Mouse (Mus musculus): Measurements from ENCODE around the gene Xab2. TPM values are rescaled to one million over a fixed set of nuclear protein-coding genes. Genes with fewer than 3 reads are reported as not detected.
A peak's percentile ranks its signal among the peaks of the same experiment; 100 is the strongest.

The Xab2 gene
- polyA plus RNA-seq, 1 experiment, result 53.1 TPM

- Histone ChIP-seq H3K4me1 (ENCODE audit: control insufficient read depth, insufficient read depth, low read length) (peaks cover 2% of the 10 kb centered on the region; the same call in 1 of the 2 replicates), H3K4me3 (ENCODE audit: insufficient read depth, low read length) (peak overlapping the region; percentile 67), H3K27ac (ENCODE audit: insufficient read depth, low read length) (no peak overlapping the region)
- TF ChIP-seq POLR2A (IDR thresholded peaks at IDR 0.05; ENCODE audit: extremely low read depth, insufficient read depth, low read length), result no peak
- no peak for TF ChIP-seq CTCF (IDR thresholded peaks at IDR 0.05; ENCODE audit: extremely low read depth, insufficient read depth, low read length)
Measured at GRCm38 (mm10) chr8:3622119-3622518, 1.0 kb upstream of the Xab2 start.

GRCm38 (mm10) chr8:3609816-3610150, 11.3 kb downstream of the Xab2 start:
- Histone ChIP-seq H3K4me1 (ENCODE audit: control insufficient read depth, insufficient read depth, low read length) (no peaks in the 10 kb centered on the region), H3K4me3 (ENCODE audit: insufficient read depth, low read length) (no peak overlapping the region), H3K27ac (ENCODE audit: insufficient read depth, low read length) (no peak overlapping the region)
- TF ChIP-seq POLR2A (IDR thresholded peaks at IDR 0.05; ENCODE audit: extremely low read depth, insufficient read depth, low read length), result no peak

- TF ChIP-seq POLR2A (IDR thresholded peaks at IDR 0.05; ENCODE audit: extremely low read depth, insufficient read depth, low read length), result no peak
- TF ChIP-seq CTCF (IDR thresholded peaks at IDR 0.05; ENCODE audit: extremely low read depth, insufficient read depth, low read length), result no peak
- Histone ChIP-seq H3K4me1 (ENCODE audit: control insufficient read depth, insufficient read depth, low read length) (no peaks in the 10 kb centered on the region), H3K27ac (ENCODE audit: insufficient read depth, low read length) (0 out of 2 replicates have a peak overlapping the region, but pooled peaks have one; percentile 1), H3K4me3 (ENCODE audit: insufficient read depth, low read length) (no peak overlapping the region)
Measured at GRCm38 (mm10) chr8:3609046-3609815, 11.9 kb downstream of the Xab2 start.

- Histone ChIP-seq H3K4me3 (ENCODE audit: insufficient read depth, low read length) (no peak overlapping the region), H3K27ac (ENCODE audit: insufficient read depth, low read length) (no peak overlapping the region), H3K4me1 (ENCODE audit: control insufficient read depth, insufficient read depth, low read length) (no peaks in the 10 kb centered on the region)
- TF ChIP-seq POLR2A (IDR thresholded peaks at IDR 0.05; ENCODE audit: extremely low read depth, insufficient read depth, low read length) (no peak), CTCF (IDR thresholded peaks at IDR 0.05; ENCODE audit: extremely low read depth, insufficient read depth, low read length) (no peak)
Measured at GRCm38 (mm10) chr8:3607822-3608221, 13.3 kb downstream of the Xab2 start.

GRCm38 (mm10) chr8:3606593-3606992, 14.5 kb downstream of the Xab2 start:
- Histone ChIP-seq H3K4me1 (ENCODE audit: control insufficient read depth, insufficient read depth, low read length) (no peaks in the 10 kb centered on the region), H3K4me3 (ENCODE audit: insufficient read depth, low read length) (no peak overlapping the region), H3K27ac (ENCODE audit: insufficient read depth, low read length) (no peak overlapping the region)
- no peak for TF ChIP-seq CTCF (IDR thresholded peaks at IDR 0.05; ENCODE audit: extremely low read depth, insufficient read depth, low read length)
- no peak for TF ChIP-seq POLR2A (IDR thresholded peaks at IDR 0.05; ENCODE audit: extremely low read depth, insufficient read depth, low read length)

- Histone ChIP-seq H3K4me3 (ENCODE audit: insufficient read depth, low read length) (no peak overlapping the region), H3K4me1 (ENCODE audit: control insufficient read depth, insufficient read depth, low read length) (no peaks in the 10 kb centered on the region), H3K27ac (ENCODE audit: insufficient read depth, low read length) (no peak overlapping the region)
- TF ChIP-seq CTCF (IDR thresholded peaks at IDR 0.05; ENCODE audit: extremely low read depth, insufficient read depth, low read length) (no peak), POLR2A (IDR thresholded peaks at IDR 0.05; ENCODE audit: extremely low read depth, insufficient read depth, low read length) (no peak)
Measured at GRCm38 (mm10) chr8:3603439-3603838, 17.7 kb downstream of the Xab2 start.

- Histone ChIP-seq H3K4me3 (ENCODE audit: insufficient read depth, low read length) (no peak overlapping the region), H3K4me1 (ENCODE audit: control insufficient read depth, insufficient read depth, low read length) (no peaks in the 10 kb centered on the region), H3K27ac (ENCODE audit: insufficient read depth, low read length) (no peak overlapping the region)
- TF ChIP-seq CTCF (IDR thresholded peaks at IDR 0.05; ENCODE audit: extremely low read depth, insufficient read depth, low read length) (no peak), POLR2A (IDR thresholded peaks at IDR 0.05; ENCODE audit: extremely low read depth, insufficient read depth, low read length) (no peak)
Measured at GRCm38 (mm10) chr8:3600401-3600800, 20.7 kb downstream of the Xab2 start.

GRCm38 (mm10) chr8:3599219-3599618, 21.9 kb downstream of the Xab2 start:
- Histone ChIP-seq H3K4me3 (ENCODE audit: insufficient read depth, low read length) (no peak overlapping the region), H3K27ac (ENCODE audit: insufficient read depth, low read length) (no peak overlapping the region), H3K4me1 (ENCODE audit: control insufficient read depth, insufficient read depth, low read length) (no peaks in the 10 kb centered on the region)
- TF ChIP-seq CTCF (IDR thresholded peaks at IDR 0.05; ENCODE audit: extremely low read depth, insufficient read depth, low read length) (no peak), POLR2A (IDR thresholded peaks at IDR 0.05; ENCODE audit: extremely low read depth, insufficient read depth, low read length) (no peak)

- Histone ChIP-seq H3K4me3 (ENCODE audit: insufficient read depth, low read length) (no peak overlapping the region), H3K27ac (ENCODE audit: insufficient read depth, low read length) (no peak overlapping the region), H3K4me1 (ENCODE audit: control insufficient read depth, insufficient read depth, low read length) (no peaks in the 10 kb centered on the region)
- no peak for TF ChIP-seq CTCF (IDR thresholded peaks at IDR 0.05; ENCODE audit: extremely low read depth, insufficient read depth, low read length)
- TF ChIP-seq POLR2A (IDR thresholded peaks at IDR 0.05; ENCODE audit: extremely low read depth, insufficient read depth, low read length), result no peak
Measured at GRCm38 (mm10) chr8:3598054-3598453, 23.1 kb downstream of the Xab2 start.

GRCm38 (mm10) chr8:3594466-3594865, 26.6 kb downstream of the Xab2 start:
- Histone ChIP-seq H3K4me3 (ENCODE audit: insufficient read depth, low read length) (no peak overlapping the region), H3K4me1 (ENCODE audit: control insufficient read depth, insufficient read depth, low read length) (no peaks in the 10 kb centered on the region), H3K27ac (ENCODE audit: insufficient read depth, low read length) (no peak overlapping the region)
- no peak for TF ChIP-seq POLR2A (IDR thresholded peaks at IDR 0.05; ENCODE audit: extremely low read depth, insufficient read depth, low read length)
- TF ChIP-seq CTCF (IDR thresholded peaks at IDR 0.05; ENCODE audit: extremely low read depth, insufficient read depth, low read length), result no peak
